Mouse (Mus musculus) CH12.LX (cell line): ENCODE measurements around the gene Dok1. TPM values are rescaled to one million over a fixed set of nuclear protein-coding genes. Genes with fewer than 3 reads are reported as not detected.

Experiments used
- DNase-seq: peaks from one replicate; pipeline ENCODE4 v3.0.0-alpha.2; 2013; ENCODE audit errors: extremely low read depth
- H3K27ac ChIP-seq: 2 replicates; pipeline ENCODE4 v1.5.1; 2012; ENCODE audit warnings: low read depth, mild to moderate bottlenecking, control low read depth, moderate library complexity; ENCODE audit not compliant: insufficient read depth
- H3K27me3 ChIP-seq: replicated peaks from 2 replicates; pipeline ENCODE3; 2012; ENCODE audit warnings: inconsistent platforms
- H3K36me3 ChIP-seq, 2 experiments: replicated peaks in 1 of 2; 2 replicates each; pipeline versions ENCODE3 to v1.6.1; 2012; ENCODE audit warnings: inconsistent platforms in 1 of 2, low read length in 1 of 2, mild to moderate bottlenecking in 1 of 2, mixed read lengths in 1 of 2, moderate library complexity in 1 of 2; ENCODE audit not compliant: control insufficient read depth in 1 of 2, insufficient read depth in 1 of 2
- H3K4me1 ChIP-seq, 2 experiments: 2 replicates each; pipeline ENCODE4 v1.6.1; 2012; ENCODE audit warnings: inconsistent platforms in 1 of 2, moderate library complexity in 1 of 2; ENCODE audit not compliant: insufficient read depth in 2 of 2, control insufficient read depth in 1 of 2
- H3K4me2 ChIP-seq: 2 replicates; pipeline ENCODE4 v1.6.1; 2012; ENCODE audit warnings: low read depth, mild to moderate bottlenecking, control low read depth; ENCODE audit not compliant: poor library complexity, insufficient read depth, severe bottlenecking
- H3K4me3 ChIP-seq, 3 experiments: fragments of 150-350 bp in 1 of 3; sonication (generic) in 1 of 3; replicated peaks in 1 of 3; 2 replicates each; pipeline versions ENCODE3 to v1.5.1; 2011 to 2012; ENCODE audit warnings: low read depth in 2 of 3, low read length in 2 of 3, mild to moderate bottlenecking in 2 of 3, moderate library complexity in 2 of 3, control low read depth in 1 of 3, improper control_type of control experiment in 1 of 3, inconsistent platforms in 1 of 3, mixed read lengths in 1 of 3; ENCODE audit not compliant: poor library complexity in 1 of 3
- H3K79me2 ChIP-seq: replicated peaks from 2 replicates; pipeline ENCODE4 v1.6.1; 2012; ENCODE audit warnings: mild to moderate bottlenecking, moderate library complexity; ENCODE audit not compliant: control insufficient read depth, poor library complexity, insufficient read depth, severe bottlenecking; ENCODE audit errors: extremely low read depth
- H3K9ac ChIP-seq: 2 replicates; pipeline ENCODE4 v1.6.1; 2012; ENCODE audit warnings: low read depth, mild to moderate bottlenecking, control low read depth, moderate library complexity; ENCODE audit not compliant: insufficient read depth
- H3K9me3 ChIP-seq: replicated peaks from 2 replicates; pipeline ENCODE3; 2012; ENCODE audit warnings: low read length, inconsistent platforms, mixed read lengths
- BHLHE40 ChIP-seq: IDR thresholded peaks from 2 replicates; pipeline ENCODE4 v1.6.1; 2011; ENCODE audit warnings: mild to moderate bottlenecking, low read depth, low read length, improper control_type of control experiment
- CHD1 ChIP-seq: IDR thresholded peaks from 2 replicates; pipeline ENCODE4 v1.6.1; 2012; ENCODE audit warnings: low read depth, low read length, improper control_type of control experiment, inconsistent platforms
- E2F4 ChIP-seq: IDR thresholded peaks from 2 replicates; pipeline ENCODE4 v1.6.1; 2011; ENCODE audit warnings: low read depth, low read length, improper control_type of control experiment; ENCODE audit not compliant: insufficient replicate concordance
- ELF1 ChIP-seq: IDR thresholded peaks from 2 replicates; pipeline ENCODE4 v1.6.1; 2014; ENCODE audit warnings: low read depth, mild to moderate bottlenecking, inconsistent platforms, low read length, improper control_type of control experiment
- EP300 ChIP-seq: IDR thresholded peaks from 2 replicates; pipeline ENCODE4 v1.6.1; 2011; ENCODE audit warnings: low read length, improper control_type of control experiment
- ETS1 ChIP-seq: conservative IDR thresholded peaks from 2 replicates; pipeline ENCODE4 v1.6.1; 2012; ENCODE audit warnings: low read depth, mild to moderate bottlenecking, inconsistent platforms, low read length, improper control_type of control experiment, moderate library complexity
- KAT2A ChIP-seq: IDR thresholded peaks from 2 replicates; pipeline ENCODE4 v1.6.1; 2012; ENCODE audit warnings: low read length, improper control_type of control experiment, inconsistent platforms; ENCODE audit not compliant: insufficient replicate concordance
- MAZ ChIP-seq: IDR thresholded peaks from 2 replicates; pipeline ENCODE4 v1.6.1; 2012; ENCODE audit warnings: low read depth, mild to moderate bottlenecking, inconsistent platforms, low read length, improper control_type of control experiment, moderate library complexity
- MXI1 ChIP-seq: IDR thresholded peaks from 2 replicates; pipeline ENCODE4 v1.6.1; 2011; ENCODE audit warnings: mild to moderate bottlenecking, low read depth, low read length, improper control_type of control experiment
- MYC ChIP-seq: IDR thresholded peaks from 2 replicates; pipeline ENCODE4 v1.6.1; 2011; ENCODE audit warnings: low read depth, mild to moderate bottlenecking, improper control_type of control experiment, low read length
- NELFE ChIP-seq: IDR thresholded peaks from 2 replicates; pipeline ENCODE4 v1.6.1; 2011; ENCODE audit warnings: low read depth, low read length, improper control_type of control experiment
- NRF1 ChIP-seq: IDR thresholded peaks from 2 replicates; pipeline ENCODE4 v1.6.1; 2014; ENCODE audit warnings: low read depth, mild to moderate bottlenecking, inconsistent platforms, low read length, improper control_type of control experiment, moderate library complexity
- POLR2AphosphoS2 ChIP-seq: IDR thresholded peaks from 2 replicates; pipeline ENCODE4 v1.6.1; 2011; ENCODE audit warnings: low read depth, low read length, improper control_type of control experiment
- RAD21 ChIP-seq: IDR thresholded peaks from 2 replicates; pipeline ENCODE4 v1.6.1; 2011; ENCODE audit warnings: low read depth, mild to moderate bottlenecking, low read length, improper control_type of control experiment, moderate library complexity
- TBP ChIP-seq: conservative IDR thresholded peaks from 2 replicates; pipeline ENCODE4 v1.6.1; 2011; ENCODE audit warnings: low read depth, low read length, improper control_type of control experiment
- TCF12 ChIP-seq: IDR thresholded peaks from 2 replicates; pipeline ENCODE4 v1.6.1; 2014; ENCODE audit warnings: low read depth, mild to moderate bottlenecking, inconsistent platforms, low read length, improper control_type of control experiment
- ZKSCAN1 ChIP-seq: IDR thresholded peaks from 2 replicates; pipeline ENCODE4 v1.6.1; 2012; ENCODE audit warnings: low read depth, inconsistent platforms, low read length, improper control_type of control experiment, borderline replicate concordance
- dilution Hi-C: fragments of 300-500 bp; cut with MboI; formaldehyde crosslinking; loops from 2 replicates; pipeline ENCODE4 v1.14.3; 2020; ENCODE audit warnings: low sequenced_read_pairs; ENCODE audit not compliant: extremely low pct_unique_long_range_greater_than_20kb, extremely low pct_ligation_motif_present
- in situ Hi-C: fragments of 300-500 bp; cut with MboI; formaldehyde crosslinking; loops from 3 replicates; pipeline ENCODE4 v1.14.3; 2019; ENCODE audit warnings: low sequenced_read_pairs, low pct_ligation_motif_present, low pct_unique_long_range_greater_than_20kb, mixed read lengths
- polyA plus RNA-seq: library from polyadenylated mRNA; unstranded; fragments of >175 nt; gene quantifications from 2 replicates; pipeline ENCODE4 v1.2.1, GENCODE M21; 2012; ENCODE audit warnings: low read depth; ENCODE audit not compliant: insufficient read length
- total RNA-seq, 2 experiments: library from RNA; depleted of rRNA; stranded (reverse); fragments of 300-350 nt in 1 of 2; fragments of >200 nt in 1 of 2; gene quantifications; 2 replicates each; pipeline ENCODE4 v1.2.3; 2012 to 2014

The Dok1 gene
- total and polyA plus RNA-seq, 3 experiments = 21.4 to 33.2 (median 23.8) TPM

GRCm38 (mm10) chr6:83068221-83068620 is 35.0 kb upstream of the Dok1 start:
- dilution Hi-C loops (no loop called here), in situ Hi-C loops (no loop called here)
- no peak overlapping the region for H3K4me3 ChIP-seq
- H3K9ac ChIP-seq = no peak overlapping the region
- H3K4me2 ChIP-seq = no peak overlapping the region
- no peak for DNase-seq
- peaks cover 0 to 31% of the 10 kb centered on the region in 2 experiments for H3K36me3 ChIP-seq
- H3K27ac ChIP-seq = no peak overlapping the region
- no peaks in the 10 kb centered on the region for H3K4me1 ChIP-seq
- H3K9me3 ChIP-seq = peaks cover 33% of the 10 kb centered on the region
- H3K27me3 ChIP-seq = no peaks in the 10 kb centered on the region
- no peak for TF ChIP-seq BHLHE40
- TF ChIP-seq TBP = no peak
- no peak for TF ChIP-seq ETS1
- no peak for TF ChIP-seq CHD1
- no peak for TF ChIP-seq ELF1
- TF ChIP-seq MXI1 = no peak
- TF ChIP-seq NRF1 = no peak
- no peaks in the 10 kb centered on the region for H3K79me2 ChIP-seq

- dilution Hi-C loops (no loop called here), in situ Hi-C loops (no loop called here)
- no peak for DNase-seq
- Histone ChIP-seq H3K27me3 (no peaks in the 10 kb centered on the region), H3K9ac (no peak overlapping the region), H3K79me2 (no peaks in the 10 kb centered on the region), H3K9me3 (peaks cover 32% of the 10 kb centered on the region), H3K4me3 (no peak overlapping the region), H3K27ac (no peak overlapping the region), H3K4me2 (no peak overlapping the region), H3K4me1 (no peaks in the 10 kb centered on the region), H3K36me3 (peaks cover 0 to 38% of the 10 kb centered on the region in 2 experiments)
- no peak for TF ChIP-seq MAZ
Measured at GRCm38 (mm10) chr6:83066441-83066840, 33.2 kb upstream of the Dok1 start.

GRCm38 (mm10) chr6:83065995-83066394 is 32.7 kb upstream of the Dok1 start:
- dilution Hi-C loops (no loop called here), in situ Hi-C loops (no loop called here)
- Histone ChIP-seq H3K9me3 (peaks cover 27% of the 10 kb centered on the region), H3K4me2 (no peak overlapping the region), H3K27me3 (no peaks in the 10 kb centered on the region), H3K36me3 (peaks cover 0 to 42% of the 10 kb centered on the region in 2 experiments), H3K4me1 (no peaks in the 10 kb centered on the region), H3K27ac (no peak overlapping the region), H3K4me3 (no peak overlapping the region), H3K9ac (no peak overlapping the region), H3K79me2 (no peaks in the 10 kb centered on the region)
- DNase-seq = no peak
- no peak for TF ChIP-seq E2F4
- no peak for TF ChIP-seq TCF12
- TF ChIP-seq EP300 = no peak
- no peak for TF ChIP-seq MYC
- no peak for TF ChIP-seq POLR2AphosphoS2
- TF ChIP-seq RAD21 = no peak
- no peak for TF ChIP-seq NELFE
- TF ChIP-seq ZKSCAN1 = no peak
- no peak for TF ChIP-seq BHLHE40
- no peak for TF ChIP-seq TBP
- no peak for TF ChIP-seq KAT2A
